Mouse (Mus musculus) layer of hippocampus, adult 2 months (tissue): ENCODE results near the gene March1. TPM values are rescaled to one million over a fixed set of nuclear protein-coding genes. Genes with fewer than 3 reads are reported as not detected.
"Not testable (repeated sequence)": the region's sequence is repeated elsewhere in the genome, so short reads cannot be mapped to it uniquely, and the experiment has no call there.

ENCODE experiments used
- DNase-seq, 2 experiments: peaks; one replicate each; pipeline ENCODE4 v3.0.0; 2022; ENCODE audit warnings: low spot score in 2 of 2
- H3K27ac ChIP-seq: fragments of 200-600 bp; 2 replicates; pipeline ENCODE4 v1.8.1; 2022
- H3K4me3 ChIP-seq: fragments of 200-600 bp; 2 replicates; pipeline ENCODE4 v1.8.1; 2022; ENCODE audit warnings: mild to moderate bottlenecking
- CTCF ChIP-seq: fragments of 200-600 bp; conservative IDR thresholded peaks from 2 replicates; pipeline ENCODE4 v1.8.1; 2022; ENCODE audit warnings: antibody characterized with exemption, mild to moderate bottlenecking, moderate library complexity
- total RNA-seq, 2 experiments: library from RNA; stranded (reverse); gene quantifications; 2 replicates each; pipeline ENCODE4 v1.2.3; 2021

Gene March1
- total RNA-seq, 2 experiments from 2014 or later, result 42.9 to 45.4 TPM

DNA sequence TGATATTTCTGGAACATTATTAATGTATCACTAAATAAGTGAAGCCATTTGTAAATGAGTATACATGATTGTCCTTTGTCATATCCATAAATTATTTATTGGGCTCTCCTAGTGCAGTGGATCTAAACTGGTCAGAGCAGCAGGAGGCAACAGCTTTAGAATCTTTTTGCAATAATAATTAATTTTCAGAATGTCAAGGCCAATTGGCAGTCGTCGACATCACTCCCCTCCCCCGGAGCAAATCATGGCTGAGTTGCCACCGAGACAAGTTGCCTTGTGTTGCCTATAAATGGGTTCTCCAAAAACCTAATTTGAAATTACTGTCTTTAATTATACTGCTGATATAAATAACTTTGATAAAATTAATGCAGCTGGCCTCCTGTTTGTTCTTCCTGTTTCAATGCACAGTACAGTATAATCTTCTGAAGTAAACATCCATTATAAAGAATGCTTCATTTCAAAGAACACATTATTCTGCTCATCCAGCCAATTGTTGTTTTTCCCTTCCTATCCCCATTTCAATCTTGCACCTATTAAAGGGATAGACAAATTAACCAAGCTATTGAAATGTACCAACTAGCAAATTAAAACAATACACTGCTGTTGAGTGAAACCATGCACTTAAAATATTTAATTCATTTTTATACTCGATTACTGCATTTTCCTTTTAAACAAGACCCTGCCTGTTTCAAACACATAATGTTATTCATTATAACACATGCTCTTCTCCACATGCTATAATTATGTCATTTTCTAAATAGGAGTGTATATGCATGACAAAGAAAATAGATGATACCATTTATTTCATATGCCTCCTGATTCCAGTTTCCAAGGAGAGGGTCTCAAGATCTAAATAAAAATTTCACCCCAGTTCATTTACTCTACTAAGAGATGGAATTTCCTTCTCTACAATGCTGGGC is 745.4 kb downstream of the March1 start:
- DNase-seq, result peak; percentile 10 to 15
- no peak overlapping the region for H3K4me3 ChIP-seq
- peak overlapping the region; percentile 19 for H3K27ac ChIP-seq
- TF ChIP-seq CTCF, result no peak

DNA sequence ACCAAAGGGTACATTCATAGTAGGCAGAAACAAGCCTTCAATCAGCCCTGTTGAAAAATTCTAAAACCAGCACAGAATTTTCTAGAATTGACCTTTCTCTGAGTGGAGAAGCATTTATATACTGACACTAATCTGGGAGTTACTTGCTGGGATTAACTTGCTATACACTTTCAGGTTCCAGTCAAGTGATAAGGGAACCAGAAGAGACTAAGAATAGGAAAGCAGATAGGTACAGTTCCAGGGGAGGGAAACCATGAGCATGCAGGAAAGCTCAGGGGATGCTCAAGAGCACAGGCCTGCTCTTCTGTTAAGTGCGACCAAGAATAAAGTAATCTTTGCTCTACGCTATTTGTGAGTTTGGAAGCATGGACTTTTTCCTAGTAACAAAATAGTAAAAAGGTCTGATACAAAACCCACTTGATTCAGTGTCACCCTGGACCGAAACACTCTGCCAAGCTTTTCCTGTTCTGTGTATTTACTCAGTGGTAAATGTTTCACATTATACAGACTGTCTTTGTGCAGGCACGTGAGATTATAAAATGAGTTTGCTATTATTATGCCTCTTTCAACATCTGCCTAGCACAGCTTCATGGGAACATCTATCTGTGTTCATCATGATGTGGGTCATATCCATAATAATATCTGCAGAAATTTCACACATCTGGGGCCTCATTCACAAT is 766.1 kb downstream of the March1 start:
- TF ChIP-seq CTCF, result no peak
- Histone ChIP-seq H3K4me3 (no peak overlapping the region), H3K27ac (no peak overlapping the region)
- no peak for DNase-seq

DNA sequence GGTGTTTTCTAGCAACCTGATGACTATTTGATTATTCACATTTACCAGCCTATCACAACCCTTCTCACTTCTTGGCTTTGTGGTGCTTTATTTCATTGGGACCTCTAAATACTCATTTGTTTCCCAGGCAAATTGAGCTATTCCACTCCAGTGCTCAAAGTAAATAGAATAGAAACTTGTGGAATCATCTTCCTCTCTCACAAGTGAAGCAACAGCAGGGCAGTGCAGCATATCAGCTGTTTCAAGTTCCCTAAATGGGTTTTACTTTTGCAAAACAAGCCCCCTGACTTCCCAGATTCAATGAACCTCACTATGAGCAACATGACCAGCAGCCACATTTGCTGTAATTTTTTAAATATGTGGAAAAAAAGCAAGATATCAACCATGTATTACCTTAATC is 768.3 kb downstream of the March1 start:
- no peak for DNase-seq
- TF ChIP-seq CTCF, result no peak
- Histone ChIP-seq H3K27ac (0 out of 2 replicates have a peak overlapping the region, but pooled peaks have one; percentile 14), H3K4me3 (no peak overlapping the region)

DNA sequence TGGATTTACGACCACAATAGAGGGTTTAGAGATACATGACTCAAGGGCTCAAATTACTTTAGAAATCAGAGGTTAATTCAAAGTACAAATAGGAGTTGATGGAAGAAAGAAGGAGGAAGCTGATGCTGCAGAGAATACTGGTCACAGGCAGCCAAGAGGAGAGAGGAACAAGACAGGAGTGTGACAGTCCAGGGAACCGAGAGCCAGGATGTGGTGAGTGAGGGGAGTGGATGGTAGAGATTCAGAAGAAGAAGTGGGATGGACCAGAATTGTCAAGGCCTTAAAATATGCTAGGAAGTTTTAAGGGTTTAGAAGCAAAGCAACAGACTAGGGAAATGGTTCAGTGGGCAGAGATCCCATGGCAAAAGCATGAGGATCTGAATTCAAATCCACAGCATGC is 771.0 kb downstream of the March1 start:
- TF ChIP-seq CTCF, result no peak
- DNase-seq, result no peak
- no peak overlapping the region for H3K4me3 ChIP-seq

DNA sequence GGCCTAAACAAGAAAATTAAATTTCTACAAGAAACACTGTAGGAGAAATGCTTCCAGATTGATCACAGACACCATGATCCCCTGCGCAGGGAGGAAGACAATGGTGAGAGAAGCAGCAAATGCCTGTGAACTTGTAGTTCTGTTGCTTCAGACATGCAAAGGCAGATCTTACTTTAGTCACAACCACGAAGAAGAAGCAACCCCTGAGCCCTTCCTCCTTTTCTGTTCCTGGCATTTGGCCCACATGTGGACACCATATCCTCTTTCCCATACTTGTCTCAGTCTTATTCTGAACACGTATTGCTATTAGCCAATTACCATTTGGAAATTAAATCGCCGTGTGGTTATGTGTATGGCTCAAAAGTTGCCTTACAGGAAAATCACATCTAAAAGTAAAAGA is 773.9 kb downstream of the March1 start:
- TF ChIP-seq CTCF, result no peak
- DNase-seq, result peak; percentile 9 to 17

More for the DNA sequence above, 771.0 kb downstream of the March1 start:
- H3K27ac ChIP-seq, result no peak overlapping the region

DNA sequence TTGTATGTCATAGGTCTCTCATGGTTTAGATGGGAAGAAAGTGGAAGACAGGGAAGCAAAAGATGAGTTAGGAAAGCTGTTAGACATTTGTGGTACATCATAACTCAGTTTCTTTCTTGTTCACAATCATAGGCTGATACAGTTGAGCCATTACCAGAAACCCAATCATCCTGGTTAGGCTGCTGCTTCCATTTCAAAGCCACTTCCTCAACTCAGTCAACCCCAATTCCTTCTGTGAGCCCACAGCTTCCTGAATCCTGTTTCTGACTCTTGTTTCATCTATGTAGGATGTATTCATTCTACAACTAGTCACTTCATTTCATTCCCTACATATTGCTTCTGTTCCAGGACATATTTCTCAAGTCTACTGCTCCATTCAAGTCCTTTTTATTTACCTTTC is 775.2 kb downstream of the March1 start:
- no peak for TF ChIP-seq CTCF
- Histone ChIP-seq H3K4me3 (no peak overlapping the region), H3K27ac (no peak overlapping the region)
- no peak for DNase-seq

More for the DNA sequence above, 773.9 kb downstream of the March1 start:
- no peak overlapping the region for H3K4me3 ChIP-seq
- H3K27ac ChIP-seq, result no peak overlapping the region

DNA sequence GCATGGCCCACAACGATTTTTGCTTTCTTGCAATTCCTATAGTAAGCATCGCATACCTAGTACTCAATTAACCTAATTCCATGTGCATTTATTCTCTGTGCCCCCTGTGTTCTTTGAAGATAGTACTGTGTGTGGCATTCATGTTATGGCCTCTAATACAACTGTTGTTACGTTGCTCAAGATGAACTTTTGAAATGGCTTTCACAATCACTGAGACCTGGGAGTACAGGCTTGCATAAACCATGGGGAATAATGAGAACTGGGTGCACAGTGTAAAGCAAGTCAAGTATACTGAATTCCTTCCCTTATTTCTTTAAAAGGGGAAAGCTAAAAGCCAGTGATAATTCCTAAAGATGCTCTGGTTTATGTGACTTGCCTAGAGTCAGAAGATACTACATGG is 776.4 kb downstream of the March1 start:
- Histone ChIP-seq H3K4me3 (no peak overlapping the region), H3K27ac (no peak overlapping the region)
- no peak for DNase-seq
- TF ChIP-seq CTCF, result no peak

DNA sequence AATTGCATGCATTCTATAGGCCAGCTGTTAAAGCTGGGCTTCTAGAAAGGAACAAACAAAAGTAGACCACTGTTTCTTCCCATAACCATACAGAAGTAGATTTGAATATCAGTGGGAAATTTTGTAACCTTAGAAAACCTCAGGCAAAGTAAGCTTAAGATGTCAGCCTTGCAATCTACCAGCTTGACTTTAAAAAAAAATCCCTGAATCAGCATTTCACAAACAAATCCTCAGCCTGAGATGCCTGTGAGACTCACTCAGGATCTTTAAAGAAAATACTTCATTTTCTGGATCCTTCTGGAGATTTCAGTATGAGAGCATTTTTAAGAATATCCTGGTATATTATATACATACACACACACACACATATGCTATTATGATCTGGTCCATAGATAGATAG is 780.1 kb downstream of the March1 start:
- TF ChIP-seq CTCF, result no peak
- Histone ChIP-seq H3K4me3 (no peak overlapping the region), H3K27ac (no peak overlapping the region)
- no peak for DNase-seq

DNA sequence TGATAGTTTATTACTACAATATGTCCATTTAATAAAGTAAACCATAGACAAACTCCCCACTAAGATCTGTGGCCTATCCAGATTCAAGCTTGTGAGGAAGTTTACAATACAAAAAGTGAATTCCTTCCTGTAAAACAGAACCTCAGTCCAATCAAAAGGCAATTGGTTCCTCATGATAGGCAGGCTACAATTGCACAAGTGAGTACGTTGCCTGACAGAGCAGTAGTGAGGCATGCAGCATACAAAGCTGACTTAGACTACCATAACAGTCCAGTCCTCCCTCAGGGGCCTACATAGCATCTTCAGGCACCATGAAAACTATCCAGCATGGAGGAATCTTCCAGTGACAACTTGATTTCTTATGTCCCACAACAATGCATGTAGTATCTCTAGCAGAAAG is 782.4 kb downstream of the March1 start:
- DNase-seq, result no peak
- TF ChIP-seq CTCF, result no peak
- no peak overlapping the region for H3K4me3 ChIP-seq
- H3K27ac ChIP-seq, result no peak overlapping the region

DNA sequence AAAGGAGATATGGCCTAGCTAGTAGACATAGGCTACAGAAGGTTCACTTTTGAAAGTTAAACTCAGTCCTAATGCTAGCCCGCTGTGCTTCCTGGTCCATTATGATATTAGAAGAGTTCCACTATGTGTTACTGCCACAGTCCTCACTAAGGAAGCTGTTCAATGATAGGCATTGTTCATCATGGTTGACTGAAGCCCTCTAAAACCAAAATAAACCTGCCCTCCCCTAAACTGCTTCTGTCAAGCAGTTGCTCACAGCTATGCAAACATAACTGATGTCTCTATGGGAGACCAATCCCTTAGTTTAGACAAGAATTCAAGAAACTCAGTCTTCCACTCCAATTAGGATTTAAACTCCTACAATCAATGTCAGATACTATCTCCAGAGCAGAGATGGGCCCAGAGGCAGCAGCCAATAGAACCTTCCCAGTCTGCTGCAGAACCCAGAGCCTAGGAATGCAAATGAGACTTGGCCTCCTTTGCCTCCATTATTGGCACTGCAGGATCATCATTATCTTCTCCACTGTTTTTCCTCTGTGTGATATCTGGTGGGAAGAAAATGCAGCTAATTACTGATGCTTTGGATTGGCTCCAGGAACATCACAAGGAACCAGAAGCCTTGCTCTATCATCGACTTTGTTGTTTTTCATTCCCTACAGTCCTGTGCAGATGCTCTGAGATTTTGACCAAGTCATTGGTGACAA is 787.2 kb downstream of the March1 start:
- H3K27ac ChIP-seq, result no peak overlapping the region
- no peak for TF ChIP-seq CTCF
- no peak for DNase-seq
- H3K4me3 ChIP-seq, result no peak overlapping the region

DNA sequence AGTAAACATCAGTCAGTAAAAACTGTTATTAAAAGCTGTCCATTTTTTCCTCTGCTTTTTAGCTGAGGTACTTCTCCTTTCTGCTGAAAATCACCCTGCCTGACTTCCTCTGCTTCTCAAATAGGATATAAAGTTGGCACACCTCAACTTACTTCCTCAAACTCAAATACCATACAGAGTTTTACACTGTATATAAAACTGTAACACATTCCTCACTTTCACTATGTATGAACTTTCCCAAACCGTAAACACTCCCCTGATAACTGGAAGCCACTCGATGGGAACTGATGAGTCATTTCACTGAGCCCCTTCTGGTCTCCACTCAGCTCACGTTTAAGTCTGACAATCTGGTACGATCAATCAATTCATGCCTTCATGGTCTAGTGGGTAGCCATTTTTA is 788.1 kb downstream of the March1 start:
- not testable (repeated sequence) for H3K4me3 ChIP-seq, H3K27ac ChIP-seq, DNase-seq

DNA sequence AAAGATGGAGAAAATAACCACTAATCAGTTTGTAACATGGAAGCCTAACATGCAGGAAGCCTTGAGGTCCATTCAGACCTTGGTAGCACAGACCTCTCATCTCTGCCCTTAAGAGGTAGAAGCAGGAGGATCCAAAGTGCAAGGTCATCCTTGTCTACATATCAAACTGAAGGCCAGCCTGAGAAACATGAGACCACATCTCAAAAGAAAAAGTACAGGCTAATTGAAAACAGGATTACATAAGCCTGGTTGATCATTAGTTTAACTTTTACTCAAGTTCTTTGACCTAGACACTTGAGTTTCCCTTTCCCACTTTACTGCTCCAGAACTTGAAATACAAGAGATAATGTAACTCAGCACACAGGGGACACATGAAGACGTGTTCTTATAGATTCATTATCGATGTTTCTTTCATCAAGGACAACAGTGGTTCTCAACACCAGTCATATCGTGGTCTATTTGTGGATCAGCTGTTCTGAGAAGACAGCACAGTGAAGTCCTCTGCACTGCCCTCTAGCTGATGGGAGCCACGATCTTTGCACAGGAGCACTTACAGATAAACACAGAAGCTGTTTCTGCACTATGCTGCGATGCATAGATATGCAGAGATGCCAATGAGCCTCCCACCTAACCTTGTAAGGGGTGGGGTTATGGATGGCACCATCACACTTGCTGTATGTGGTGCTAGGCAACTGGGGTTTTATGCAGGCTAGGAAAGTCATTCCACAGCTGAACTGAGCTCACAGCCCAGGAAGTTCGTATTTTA is 789.1 kb downstream of the March1 start:
- DNase-seq, result no peak
- Histone ChIP-seq H3K4me3 (no peak overlapping the region), H3K27ac (no peak overlapping the region)
- TF ChIP-seq CTCF, result no peak
